Mouse (Mus musculus) kidney, postnatal 4 days (tissue): Measurements from ENCODE around the gene Kdm2a.

Experiments used
- DNase-seq, 2 experiments: peaks; one replicate each; pipeline ENCODE4 v3.0.0; 2021; ENCODE audit warnings: mixed read lengths in 2 of 2

Kdm2a gene

GRCm38 (mm10) chr19:4326881-4327280 lies 71.2 kb downstream of the Kdm2a start:
- no peak for DNase-seq

GRCm38 (mm10) chr19:4326106-4326505 lies 72.0 kb downstream of the Kdm2a start:
- DNase-seq, result no peak

GRCm38 (mm10) chr19:4322134-4322533 lies 76.0 kb downstream of the Kdm2a start:
- no peak for DNase-seq

- no peak for DNase-seq
Observed at GRCm38 (mm10) chr19:4321622-4322021, 76.5 kb downstream of the Kdm2a start.

- no peak for DNase-seq
Observed at GRCm38 (mm10) chr19:4319272-4319671, 78.8 kb downstream of the Kdm2a start.

GRCm38 (mm10) chr19:4317181-4317580 lies 80.9 kb downstream of the Kdm2a start:
- DNase-seq, result no peak

- peak in 1 of 2 experiments; percentile 60 for DNase-seq
Observed at GRCm38 (mm10) chr19:4315223-4315944, 82.7 kb downstream of the Kdm2a start.

GRCm38 (mm10) chr19:4309776-4310185 lies 88.3 kb downstream of the Kdm2a start:
- peak; percentile 56 to 70 for DNase-seq

- no peak for DNase-seq
Observed at GRCm38 (mm10) chr19:4309302-4309701, 88.8 kb downstream of the Kdm2a start.

- DNase-seq, result peak; percentile 90 to 91
Observed at GRCm38 (mm10) chr19:4306190-4306577, 91.9 kb downstream of the Kdm2a start, which contains the start of gene Grk2. TSS of gene Grk2 (minus strand) at chr19:4306222.

- DNase-seq, result peak; percentile 62 to 79
Observed at GRCm38 (mm10) chr19:4305491-4306189, 92.4 kb downstream of the Kdm2a start.

GRCm38 (mm10) chr19:4304871-4305321 lies 93.2 kb downstream of the Kdm2a start:
- DNase-seq, result no peak

- DNase-seq, result peak in 1 of 2 experiments; percentile 39
Observed at GRCm38 (mm10) chr19:4304251-4304821, 93.7 kb downstream of the Kdm2a start.

- no peak for DNase-seq
Observed at GRCm38 (mm10) chr19:4303640-4303995, 94.5 kb downstream of the Kdm2a start.

- DNase-seq, result no peak
Observed at GRCm38 (mm10) chr19:4302936-4303639, 95.0 kb downstream of the Kdm2a start.

- DNase-seq, result peak; percentile 69 to 81
Observed at GRCm38 (mm10) chr19:4301735-4302651, 96.1 kb downstream of the Kdm2a start.

GRCm38 (mm10) chr19:4300852-4301734 lies 97.0 kb downstream of the Kdm2a start:
- no peak for DNase-seq

GRCm38 (mm10) chr19:4300271-4300704 lies 97.8 kb downstream of the Kdm2a start:
- no peak for DNase-seq

GRCm38 (mm10) chr19:4299574-4300270 lies 98.4 kb downstream of the Kdm2a start:
- no peak for DNase-seq

- no peak for DNase-seq
Observed at GRCm38 (mm10) chr19:4299126-4299525, 99.0 kb downstream of the Kdm2a start.
